Mouse (Mus musculus) natural killer cell, adult 2 months (primary cell): Measurements from ENCODE around the gene Lrfn1.
A peak's percentile ranks its signal among the peaks of the same experiment; 100 is the strongest.
"Not testable (repeated sequence)": the region's sequence is repeated elsewhere in the genome, so short reads cannot be mapped to it uniquely, and the experiment has no call there.

Experiments
- DNase-seq, 2 experiments: peaks; one replicate each; pipeline ENCODE4 v3.0.0; 2022; ENCODE audit warnings: low spot score in 2 of 2

Gene Lrfn1

DNA sequence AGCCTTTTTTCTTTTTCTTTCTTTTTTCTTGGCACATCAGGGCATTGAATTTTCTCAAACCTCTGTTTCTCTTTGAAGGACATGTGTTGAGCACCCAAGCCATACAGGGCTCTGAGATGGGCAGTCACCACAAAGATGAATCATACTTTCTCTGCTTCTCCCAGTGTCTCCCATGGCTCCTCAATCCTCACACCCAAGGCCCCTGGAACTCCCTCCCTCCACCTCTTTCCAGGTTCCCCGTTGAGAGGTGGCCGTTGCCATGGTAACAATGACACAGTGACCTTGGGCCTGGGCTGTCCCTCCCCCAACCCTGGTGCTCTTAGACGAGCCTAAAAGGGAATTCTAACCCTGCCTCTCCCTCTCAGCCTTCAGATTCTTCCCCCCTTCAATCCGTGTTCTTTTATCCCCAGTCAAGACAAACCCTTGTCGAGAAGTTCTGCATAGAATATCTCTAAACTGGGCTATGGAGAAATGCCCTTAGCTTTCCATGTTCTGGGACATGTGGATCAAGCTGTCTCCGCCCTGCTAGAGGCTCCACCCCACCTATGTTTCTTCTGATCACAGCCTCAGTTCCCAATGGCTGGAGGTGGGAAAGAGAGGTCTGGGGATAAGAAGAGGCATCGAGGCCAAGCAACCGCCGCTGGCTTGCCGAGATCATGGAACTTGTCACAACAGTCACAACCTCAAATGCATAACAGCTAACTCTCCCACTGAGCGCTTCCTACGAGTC, 4.5 kb upstream of the Lrfn1 start:
- no peak for DNase-seq

- no peak for DNase-seq
Observed at GRCm38 (mm10) chr7:28447865-28448820, 3.6 kb upstream of the Lrfn1 start.

DNA sequence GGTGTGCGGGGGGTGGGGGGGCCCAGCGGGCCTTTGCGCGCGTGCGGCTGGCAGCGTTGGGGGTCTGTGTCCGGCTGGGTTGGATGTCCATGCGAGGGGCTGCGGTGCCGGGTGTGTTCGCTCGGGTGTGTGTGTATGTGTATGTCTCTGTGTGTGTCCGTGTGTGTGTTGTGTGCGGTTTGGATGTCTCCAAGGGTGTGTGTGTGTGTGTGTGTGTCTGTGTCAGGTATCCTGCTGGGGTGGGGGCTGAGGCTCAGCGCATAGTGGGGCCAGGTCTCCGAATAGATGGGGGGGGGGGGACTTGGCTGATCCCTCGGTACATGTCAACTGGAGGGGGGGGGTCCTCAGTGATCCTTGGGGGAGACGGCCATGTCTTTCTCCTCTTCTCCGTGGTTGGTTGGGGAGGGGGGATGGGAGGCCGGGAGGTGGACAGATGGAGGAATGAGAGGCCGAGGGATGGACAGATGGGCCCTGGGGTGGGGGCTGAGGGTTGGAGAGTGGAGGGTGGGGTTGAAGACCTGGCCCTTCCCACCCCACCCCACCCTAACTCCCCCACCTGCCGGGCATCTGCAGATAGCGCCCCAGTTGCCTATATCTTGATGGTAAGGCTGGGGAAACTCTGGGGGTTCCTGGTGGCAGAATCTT, 703 bp downstream of the Lrfn1 start:
- DNase-seq, result no peak

GRCm38 (mm10) chr7:28460361-28460760, 8.6 kb downstream of the Lrfn1 start:
- no peak for DNase-seq

DNA sequence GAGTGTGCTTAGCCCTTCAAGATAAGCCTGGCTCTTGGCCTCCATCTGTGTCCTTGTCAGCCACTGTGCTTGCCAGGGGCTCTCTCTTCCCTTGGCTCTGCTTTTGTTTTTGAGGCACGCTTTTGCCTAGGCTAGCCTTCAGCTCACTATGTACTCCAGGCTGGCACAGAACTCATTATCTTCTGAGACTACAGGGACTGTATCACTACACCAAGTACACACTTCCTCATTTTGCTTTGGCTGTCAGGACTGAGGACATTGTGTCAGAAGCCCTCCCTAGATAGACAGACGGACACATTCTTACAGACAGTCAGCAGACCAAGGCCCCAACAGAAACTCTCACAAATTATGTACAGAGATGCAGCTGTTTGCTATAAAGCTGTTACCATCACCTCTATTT, 11.0 kb downstream of the Lrfn1 start:
- DNase-seq, result no peak

GRCm38 (mm10) chr7:28464416-28465212, 12.8 kb downstream of the Lrfn1 start:
- DNase-seq, result no peak

DNA sequence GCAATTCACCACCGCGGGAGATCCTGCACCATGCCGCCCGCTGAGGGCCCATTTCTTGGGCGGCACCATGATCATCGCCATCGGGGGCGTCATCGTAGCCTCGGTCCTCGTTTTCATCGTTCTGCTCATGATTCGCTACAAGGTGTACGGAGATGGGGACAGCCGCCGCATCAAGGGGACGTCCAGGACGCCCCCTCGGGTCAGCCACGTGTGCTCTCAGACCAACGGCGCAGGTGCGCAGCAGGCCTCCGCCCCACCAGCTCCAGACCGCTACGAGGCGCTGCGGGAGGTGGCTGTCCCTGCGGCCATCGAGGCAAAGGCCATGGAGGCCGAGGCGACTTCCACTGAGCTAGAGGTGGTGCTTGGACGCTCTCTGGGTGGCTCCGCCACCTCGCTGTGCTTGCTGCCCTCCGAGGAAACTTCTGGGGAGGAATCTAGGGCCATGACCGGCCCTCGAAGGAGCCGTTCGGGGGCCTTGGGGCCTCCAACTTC, 15.0 kb downstream of the Lrfn1 start:
- DNase-seq, result no peak

- no peak for DNase-seq
Observed at GRCm38 (mm10) chr7:28467213-28467751, 15.5 kb downstream of the Lrfn1 start.

- DNase-seq, result no peak
Observed at GRCm38 (mm10) chr7:28476191-28476590, 24.4 kb downstream of the Lrfn1 start.

DNA sequence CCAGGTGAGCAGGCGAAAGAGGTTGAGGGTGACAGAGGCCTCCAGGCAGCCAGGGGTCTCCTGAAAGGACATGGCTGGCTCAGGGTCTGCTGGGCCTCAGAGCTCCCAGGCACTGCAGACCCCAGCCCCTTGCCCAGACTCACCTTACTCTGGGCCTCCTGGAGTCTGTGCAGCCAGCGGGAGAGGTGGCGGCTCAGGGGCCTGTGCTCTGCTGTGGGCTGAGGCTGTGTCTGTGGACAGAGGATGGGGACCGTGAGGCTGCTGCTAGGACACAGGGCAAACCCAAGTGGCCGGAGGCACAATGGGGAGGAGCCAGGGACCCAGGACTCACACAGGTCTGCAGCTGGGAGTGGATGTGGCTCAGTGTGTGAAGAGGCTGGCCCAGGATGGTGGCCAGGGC, 25.6 kb downstream of the Lrfn1 start:
- DNase-seq, result no peak

- DNase-seq, result no peak
Observed at GRCm38 (mm10) chr7:28478854-28479253, 27.1 kb downstream of the Lrfn1 start.

DNA sequence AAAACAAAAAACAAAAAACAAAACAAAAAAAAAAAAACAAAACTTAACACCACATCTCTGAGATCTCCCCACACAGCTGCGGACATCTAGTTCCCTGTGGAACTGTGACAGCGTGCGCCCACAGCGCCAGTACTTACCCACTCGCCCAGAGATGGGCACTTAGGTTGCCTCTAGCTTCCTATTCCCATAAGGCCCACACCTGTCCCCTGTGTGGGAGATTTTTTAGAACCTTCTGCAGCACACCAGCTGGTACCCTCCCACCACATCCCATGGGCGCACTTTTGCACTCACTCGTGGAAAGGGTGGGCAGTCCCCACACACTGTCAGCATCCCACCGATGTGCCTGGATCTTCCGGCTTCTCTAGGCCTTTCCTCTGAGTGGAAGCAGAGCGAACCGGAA, 31.1 kb downstream of the Lrfn1 start:
- no peak for DNase-seq

- no peak for DNase-seq
Observed at GRCm38 (mm10) chr7:28484192-28484591, 32.4 kb downstream of the Lrfn1 start.

DNA sequence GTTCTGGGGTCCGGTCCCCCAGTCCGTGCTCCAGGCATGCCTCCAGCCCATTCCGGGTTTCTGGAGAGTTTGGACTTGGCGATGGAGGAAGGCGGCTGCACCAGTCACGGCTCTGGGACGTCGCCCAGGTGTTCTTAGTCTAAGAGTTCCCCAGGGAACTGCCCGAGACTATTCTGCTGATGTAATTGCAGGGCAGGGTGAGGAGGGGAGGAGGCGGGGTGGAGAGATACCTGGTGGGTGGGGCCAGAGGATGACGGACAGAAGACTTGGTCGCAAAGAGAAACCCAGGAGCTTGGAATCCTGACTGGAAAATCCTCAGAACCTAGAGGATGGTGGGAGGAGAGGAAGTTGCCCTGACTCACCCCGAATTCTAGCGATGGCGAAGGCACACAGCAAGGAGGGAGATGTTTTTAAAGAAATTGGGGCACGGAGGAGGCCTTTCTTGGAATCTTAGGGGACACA, 36.3 kb downstream of the Lrfn1 start:
- DNase-seq, result no peak

DNA sequence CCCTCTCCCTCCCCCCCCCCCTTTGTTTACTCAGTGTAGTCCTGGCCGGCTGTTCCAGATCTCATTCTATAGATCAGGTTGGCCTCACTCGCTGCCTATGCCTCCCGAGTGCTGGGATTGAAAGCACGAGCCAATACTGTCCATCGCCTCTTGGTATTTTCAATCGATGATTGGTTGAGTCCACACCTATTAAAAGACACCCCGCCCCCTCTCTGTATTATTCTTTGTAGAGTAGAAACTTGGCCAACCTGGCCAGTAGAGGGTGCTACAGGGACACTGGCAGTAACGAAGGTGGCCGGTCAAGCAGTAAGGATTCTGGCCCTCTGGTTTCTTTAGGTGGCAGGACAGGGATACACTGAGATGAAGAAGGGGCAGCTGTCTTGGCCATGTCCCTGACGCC, 38.6 kb downstream of the Lrfn1 start:
- DNase-seq, result peak; percentile 49 to 63

DNA sequence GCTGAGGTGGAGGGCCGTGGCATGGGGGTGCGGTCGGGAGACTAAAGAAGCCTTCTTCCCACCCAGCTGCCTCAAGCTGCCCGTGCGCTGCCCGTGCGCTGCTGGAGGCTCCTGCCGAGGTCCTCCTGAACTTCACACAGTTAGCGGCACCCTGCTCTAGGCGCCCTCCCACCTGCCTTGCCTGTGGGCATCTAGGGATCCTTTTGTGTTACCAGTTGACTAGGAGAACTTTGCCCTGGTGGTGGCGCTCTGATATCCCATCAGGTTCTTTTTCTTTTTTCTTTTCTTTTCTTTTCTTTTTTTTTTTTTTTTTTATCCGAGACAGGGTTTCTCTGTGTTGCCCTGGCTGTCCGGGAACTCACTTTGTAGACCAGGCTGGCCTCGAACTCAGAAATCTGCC, 39.1 kb downstream of the Lrfn1 start:
- DNase-seq, result no peak

- no peak for DNase-seq
Observed at GRCm38 (mm10) chr7:28492310-28492709, 40.5 kb downstream of the Lrfn1 start.

- DNase-seq, result no peak
Observed at GRCm38 (mm10) chr7:28495426-28495825, 43.6 kb downstream of the Lrfn1 start.

GRCm38 (mm10) chr7:28505585-28505984, 53.8 kb downstream of the Lrfn1 start:
- no peak for DNase-seq

GRCm38 (mm10) chr7:28509121-28509520, 57.3 kb downstream of the Lrfn1 start:
- DNase-seq, result not testable (repeated sequence)

- DNase-seq, result not testable (repeated sequence)
Observed at GRCm38 (mm10) chr7:28510405-28510974, 58.7 kb downstream of the Lrfn1 start, which contains the start of gene Ifnl2. Ifnl2 (minus strand) TSS chr7:28510455.
